Mouse (Mus musculus) hindbrain, embryonic 10.5 days (tissue): ENCODE results near the gene Prss34. TPM values are rescaled to one million over a fixed set of nuclear protein-coding genes. Genes with fewer than 3 reads are reported as not detected.

ENCODE experiments used
- DNase-seq: peaks from one replicate; pipeline ENCODE4 v3.0.0-alpha.2; 2017; ENCODE audit warnings: low spot score
- H3K27ac ChIP-seq: fragments of 300-500 bp; sonication (generic); 2 replicates; pipeline ENCODE4 v1.5.1; 2016; ENCODE audit warnings: mild to moderate bottlenecking, moderate library complexity
- H3K27me3 ChIP-seq: fragments of 300-500 bp; sonication (generic); 2 replicates; pipeline ENCODE4 v1.6.1; 2016; ENCODE audit warnings: mild to moderate bottlenecking; ENCODE audit not compliant: poor library complexity, insufficient read depth, severe bottlenecking
- H3K36me3 ChIP-seq: fragments of 300-500 bp; sonication (generic); 2 replicates; pipeline ENCODE4 v1.6.1; 2016; ENCODE audit warnings: mild to moderate bottlenecking, moderate library complexity
- H3K4me1 ChIP-seq: fragments of 300-500 bp; sonication (generic); replicated peaks from 2 replicates; pipeline ENCODE4 v1.6.1; 2016; ENCODE audit warnings: mild to moderate bottlenecking
- H3K4me3 ChIP-seq: fragments of 300-500 bp; sonication (generic); 2 replicates; pipeline ENCODE4 v1.5.1; 2016; ENCODE audit warnings: mild to moderate bottlenecking, moderate library complexity
- H3K9me3 ChIP-seq: fragments of 300-500 bp; sonication (generic); 2 replicates; pipeline ENCODE4 v1.6.1; 2016; ENCODE audit warnings: mild to moderate bottlenecking, moderate library complexity
- WGBS: fragments of 180-500 bp; shearing (Covaris S2); methylation state at CpG from one replicate; pipeline ENCODE4 v1.1.7; 2016; 5-methylcytosine and 5-hydroxymethylcytosine counted together
- polyA plus RNA-seq: library from polyadenylated mRNA; unstranded; fragments of >200 nt; fragmentation: Nextera tagmentation; extraction: Ambion mirVana; gene quantifications from 2 replicates; pipeline ENCODE4 v1.2.1, GENCODE M21; 2016

The Prss34 gene
- polyA plus RNA-seq, 1 experiment from 2014 or later: not detected

GRCm38 (mm10) chr17:25333943-25334342, 35.7 kb downstream of the Prss34 start:
- Histone ChIP-seq H3K36me3 (no peaks in the 10 kb centered on the region), H3K4me1 (no peaks in the 10 kb centered on the region), H3K9me3 (no peaks in the 10 kb centered on the region), H3K4me3 (no peak overlapping the region), H3K27ac (no peak overlapping the region), H3K27me3 (0 out of 2 replicates have a peak, but pooled peaks cover 14% of the 10 kb centered on the region)
- peak; percentile 76 for DNase-seq
- 2% methylated on average over 8 of the region's 8 CpGs for WGBS

GRCm38 (mm10) chr17:25338218-25338617, 40.0 kb downstream of the Prss34 start:
- H3K9me3 ChIP-seq: no peaks in the 10 kb centered on the region
- H3K27me3 ChIP-seq: 0 out of 2 replicates have a peak, but pooled peaks cover 10% of the 10 kb centered on the region
- WGBS: 80% methylated on average over 4 of the region's 4 CpGs
- H3K36me3 ChIP-seq: no peaks in the 10 kb centered on the region
- no peak overlapping the region for H3K4me3 ChIP-seq
- no peak overlapping the region for H3K27ac ChIP-seq
- DNase-seq: no peak
- no peaks in the 10 kb centered on the region for H3K4me1 ChIP-seq

- WGBS: 90% methylated on average over 6 of the region's 6 CpGs
- Histone ChIP-seq H3K4me3 (no peak overlapping the region), H3K9me3 (no peaks in the 10 kb centered on the region), H3K4me1 (no peaks in the 10 kb centered on the region), H3K36me3 (no peaks in the 10 kb centered on the region), H3K27ac (no peak overlapping the region), H3K27me3 (0 out of 2 replicates have a peak, but pooled peaks cover 9% of the 10 kb centered on the region)
- no peak for DNase-seq
These were observed 41.8 kb downstream of the Prss34 start for GRCm38 (mm10) chr17:25340003-25340402.

- Histone ChIP-seq H3K27ac (no peak overlapping the region), H3K27me3 (no peaks in the 10 kb centered on the region), H3K9me3 (no peaks in the 10 kb centered on the region), H3K4me3 (no peak overlapping the region), H3K4me1 (no peaks in the 10 kb centered on the region), H3K36me3 (no peaks in the 10 kb centered on the region)
- no peak for DNase-seq
- WGBS: 63% methylated on average over 3 of the region's 3 CpGs
These were observed 43.3 kb downstream of the Prss34 start for GRCm38 (mm10) chr17:25341490-25341889.

- H3K4me1 ChIP-seq: no peaks in the 10 kb centered on the region
- no peaks in the 10 kb centered on the region for H3K27me3 ChIP-seq
- no peaks in the 10 kb centered on the region for H3K9me3 ChIP-seq
- WGBS: 89% methylated on average over 4 of the region's 4 CpGs
- H3K4me3 ChIP-seq: no peak within 1 kb of the TSS
- H3K36me3 ChIP-seq: no peaks in the 10 kb centered on the region
- no peak for DNase-seq
- H3K27ac ChIP-seq: no peak within 1 kb of the TSS
These were observed 47.3 kb downstream of the Prss34 start, which contains the start of gene Tpsab1 for GRCm38 (mm10) chr17:25345462-25345861. Tpsab1 (minus strand) TSS chr17:25345562.

Other genes with a start within 250 kb of the Prss34 start
- gene Tmem204, start 214.8 kb upstream of the Prss34 start, polyA plus RNA-seq: 13.0 and 13.7 TPM in 2 replicates
- gene Telo2, start 182.4 kb upstream of the Prss34 start, polyA plus RNA-seq: 49.9 and 52.3 TPM in 2 replicates
- not detected in 2 replicates for gene Ptx4, start 177.6 kb upstream of the Prss34 start, polyA plus RNA-seq
- 23.5 and 24.7 TPM in 2 replicates for gene Clcn7, start 165.0 kb upstream of the Prss34 start, polyA plus RNA-seq
- gene Ccdc154, start 135.9 kb upstream of the Prss34 start, polyA plus RNA-seq: not detected in 2 replicates
- not detected in 2 replicates for gene Gm38655, start 122.9 kb upstream of the Prss34 start, polyA plus RNA-seq
- 35.6 and 36.3 TPM in 2 replicates for gene BC003965, start 113.8 kb upstream of the Prss34 start, polyA plus RNA-seq
- gene Unkl, start 110.0 kb upstream of the Prss34 start, polyA plus RNA-seq: 8.5 and 8.6 TPM in 2 replicates
- 63.3 and 73.2 TPM in 2 replicates for gene Gnptg, start 58.3 kb upstream of the Prss34 start, polyA plus RNA-seq
- 76.9 and 86.4 TPM in 2 replicates for gene Tsr3, start 58.2 kb upstream of the Prss34 start, polyA plus RNA-seq
- 2.3 and 3.5 TPM in 2 replicates for gene Baiap3, start 42.0 kb upstream of the Prss34 start, polyA plus RNA-seq
- gene Ube2i, start 23.8 kb upstream of the Prss34 start, polyA plus RNA-seq: 862 and 894 TPM in 2 replicates
- not detected in 2 replicates for gene Prss28, start 10.3 kb downstream of the Prss34 start, polyA plus RNA-seq
- not detected in 2 replicates for gene Prss29, start 20.3 kb downstream of the Prss34 start, polyA plus RNA-seq
- not detected in 2 replicates for gene Tpsab1, start 47.2 kb downstream of the Prss34 start, polyA plus RNA-seq
- not detected in 2 replicates for gene Tpsb2, start 67.9 kb downstream of the Prss34 start, polyA plus RNA-seq
- gene Tpsg1, start 70.9 kb downstream of the Prss34 start, polyA plus RNA-seq: 0.50 TPM in 1 of 2 replicates, not detected in the other
- 3.9 and 6.8 TPM in 2 replicates for gene Cacna1h, start 135.4 kb downstream of the Prss34 start, polyA plus RNA-seq
- gene Tekt4, start 156.2 kb downstream of the Prss34 start, polyA plus RNA-seq: 1.2 and 2.8 TPM in 2 replicates
- 0.06 and 0.27 TPM in 2 replicates for gene Sstr5, start 198.9 kb downstream of the Prss34 start, polyA plus RNA-seq